Mouse (Mus musculus) adrenal gland, postnatal 25 days (tissue): ENCODE data around the gene Nme2. TPM values are rescaled to one million over a fixed set of nuclear protein-coding genes. Genes with fewer than 3 reads are reported as not detected.

Experiments used
- DNase-seq: peaks from one replicate; pipeline ENCODE4 v3.0.0; 2021; ENCODE audit warnings: mixed read lengths
- long read RNA-seq: library from polyadenylated mRNA; stranded (forward); transcript quantifications from one replicate; pipeline ENCODE4 v2.0.0, GENCODE M21; 2021
- total RNA-seq: library from RNA; stranded (reverse); gene quantifications from 2 replicates; pipeline ENCODE4 v1.2.3, GENCODE M21; 2021

Nme2 gene
- 405 and 487 TPM in 2 replicates for total RNA-seq
- long read RNA-seq, transcript Nme2-202 (4 exons, 734 nt) = minor isoform, 96 of 253 reads
- long read RNA-seq, transcript Nme2-201 (5 exons, 1,012 nt) = major isoform, 153 of 253 reads
- long read RNA-seq, partial matches to known transcripts = 4 of 253 reads
- long read RNA-seq, other reads (novel, unspliced or antisense) = 0 of 253 reads

DNA sequence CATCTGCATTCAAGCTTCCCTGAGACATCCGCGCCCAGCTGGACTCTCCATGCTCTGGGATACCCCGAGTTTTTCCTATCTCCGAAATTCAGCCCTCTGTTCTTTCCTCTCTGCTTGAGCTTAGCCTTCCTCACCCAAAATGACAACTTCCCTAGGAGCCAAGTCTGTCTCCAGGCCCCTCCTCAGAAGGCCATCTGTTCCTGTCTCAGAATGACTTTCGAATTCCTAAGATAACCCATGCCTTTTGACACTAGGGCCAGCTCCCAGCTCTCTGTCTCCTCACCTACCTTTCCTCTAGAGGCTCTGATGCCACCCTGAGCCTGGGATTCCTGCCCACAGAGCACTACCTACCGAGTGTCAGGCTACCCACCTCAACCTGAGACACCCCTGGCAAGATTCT, at the start of gene Nme2:
TSS of gene Nme2 (minus strand) at position 101 of the 400 bp plus-strand sequence.
- DNase-seq = no peak

DNA sequence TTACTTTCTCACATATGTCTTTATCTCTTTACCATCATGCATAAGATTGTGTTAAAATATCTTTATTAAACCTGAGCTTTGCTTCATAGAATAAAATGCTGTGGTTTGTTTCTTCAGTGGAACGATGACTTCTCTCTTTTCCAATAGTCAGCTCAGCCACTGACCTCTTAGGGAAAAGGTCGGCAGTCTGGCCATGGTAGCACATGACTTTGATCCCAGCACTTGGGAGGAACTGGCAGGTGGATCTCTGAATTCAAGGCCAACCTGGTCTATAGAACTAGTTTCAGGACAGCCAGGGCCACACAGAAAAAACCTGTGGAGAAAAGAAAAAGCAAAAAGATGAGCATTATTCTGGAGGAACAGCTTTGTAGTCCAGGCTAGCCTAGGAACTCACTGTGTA, 47.3 kb upstream of the Nme2 start:
- DNase-seq = no peak

DNA sequence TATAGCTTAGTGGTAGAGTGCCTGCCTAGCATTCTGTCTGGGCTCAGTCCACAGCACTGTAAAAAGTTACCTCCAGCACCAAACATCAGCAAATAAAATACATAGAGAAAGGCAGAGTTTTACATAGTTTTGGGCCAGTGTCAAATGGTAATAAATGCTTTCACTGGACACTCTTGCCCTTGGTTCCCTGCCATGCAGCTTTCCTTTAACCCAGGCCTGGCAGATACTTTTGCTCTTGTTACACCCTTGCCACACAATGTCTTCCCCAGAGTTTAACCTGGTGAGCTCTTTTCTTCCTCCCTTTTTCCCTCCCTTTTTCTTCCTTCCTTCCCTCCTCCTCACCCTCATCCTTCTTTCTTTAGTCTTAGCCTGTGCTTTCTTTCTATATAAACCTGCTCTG, 43.2 kb upstream of the Nme2 start:
- no peak for DNase-seq

DNA sequence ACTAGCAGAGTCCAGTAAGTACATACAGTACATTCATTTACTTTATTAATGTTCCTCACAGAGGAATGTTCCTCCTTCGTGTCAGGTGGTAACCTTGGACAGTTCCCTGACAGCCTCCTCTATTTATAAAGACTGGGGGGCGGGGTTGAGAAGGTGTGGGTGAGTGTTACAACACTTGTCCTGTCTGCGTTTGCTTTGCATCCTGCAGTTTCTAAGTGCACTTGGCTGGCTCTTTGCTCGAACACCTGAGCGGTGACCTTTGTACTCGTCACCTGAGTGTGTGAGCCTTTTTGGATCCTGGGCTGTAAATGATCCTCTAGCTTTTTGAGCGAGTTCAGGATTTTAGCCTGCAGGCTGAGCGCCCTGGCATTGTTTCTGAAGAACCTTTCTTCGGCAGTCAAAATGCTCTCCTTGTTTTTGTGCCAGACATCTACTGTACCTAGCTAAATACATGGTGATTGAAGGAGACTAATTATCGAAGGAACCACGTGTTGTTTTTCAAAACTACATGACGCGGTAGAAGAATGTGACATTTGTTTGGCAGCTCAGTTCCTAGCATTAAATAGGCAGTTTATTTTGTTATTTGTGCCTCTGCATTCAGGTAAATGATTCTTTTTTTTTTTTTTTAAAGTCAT, 41.2 kb upstream of the Nme2 start:
- DNase-seq = no peak

DNA sequence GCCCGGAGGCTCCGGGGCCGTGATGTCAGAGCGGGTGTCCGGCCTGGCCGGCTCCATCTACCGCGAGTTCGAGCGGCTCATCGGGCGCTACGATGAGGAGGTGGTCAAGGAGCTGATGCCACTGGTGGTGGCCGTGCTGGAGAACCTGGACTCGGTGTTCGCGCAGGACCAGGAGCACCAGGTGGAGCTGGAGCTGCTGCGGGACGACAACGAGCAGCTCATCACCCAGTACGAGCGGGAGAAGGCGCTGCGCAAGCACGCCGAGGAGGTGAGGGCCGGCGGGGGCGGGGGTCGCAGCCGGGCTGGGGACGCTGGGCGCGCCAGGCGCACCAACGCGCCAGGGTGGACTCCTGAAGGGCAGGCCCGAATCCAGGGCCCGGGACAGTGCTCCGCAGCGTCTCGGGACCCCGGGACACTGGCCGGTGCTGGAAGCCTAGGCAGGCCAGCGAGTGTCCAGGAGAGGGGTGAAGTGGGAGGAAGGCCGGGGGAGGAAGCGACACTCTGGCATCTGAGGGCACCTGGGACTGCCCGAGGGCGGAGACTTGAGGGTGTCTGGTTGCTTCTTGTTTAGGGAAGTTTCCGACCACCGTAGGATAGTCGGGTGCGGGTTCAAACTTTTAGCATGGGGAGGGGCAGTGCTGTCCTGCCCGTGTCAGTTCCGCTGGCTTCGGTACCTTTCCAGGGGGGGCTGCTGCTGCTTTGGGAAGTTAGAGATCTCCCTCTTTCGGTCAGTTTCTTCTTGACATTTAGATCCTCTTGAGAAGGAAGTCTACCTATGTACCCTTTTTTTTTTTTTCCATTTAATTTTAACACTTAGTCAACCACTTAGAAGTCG, 40.5 kb upstream of the Nme2 start:
- peak; percentile 37 for DNase-seq

DNA sequence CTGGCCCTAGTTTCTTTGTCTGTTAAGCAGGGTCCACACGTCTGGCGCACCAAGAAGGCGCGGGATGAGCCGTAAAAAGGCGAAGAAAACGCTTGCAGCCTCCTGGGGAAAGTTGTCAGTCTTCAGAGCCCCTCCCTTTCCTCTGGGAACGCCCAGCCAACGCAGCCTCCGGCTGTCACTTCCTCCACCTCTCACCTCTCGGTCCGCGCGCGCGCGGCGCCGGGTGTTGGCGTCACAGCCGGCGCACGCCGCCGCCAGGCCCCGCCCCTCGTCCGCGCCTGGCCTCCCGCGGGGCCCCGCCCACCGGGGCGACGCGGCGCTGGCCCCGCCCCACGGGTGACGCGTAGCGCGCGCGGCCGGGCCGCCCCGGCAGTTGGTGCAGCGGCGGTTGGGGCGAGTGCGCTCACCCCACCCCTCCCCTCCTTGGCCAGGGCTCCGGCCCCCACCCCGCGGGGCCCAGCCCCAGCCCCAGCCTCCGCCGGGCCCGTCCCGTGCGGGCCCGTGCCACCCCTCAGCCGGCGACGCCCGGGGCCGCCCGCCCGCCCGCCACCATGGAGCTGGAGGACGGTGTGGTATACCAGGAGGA, 39.8 kb upstream of the Nme2 start, which contains the start of gene Spag9:
TSS of gene Spag9 (plus strand) at position 372 of the 586 bp plus-strand sequence.
- DNase-seq = peak; percentile 95

DNA sequence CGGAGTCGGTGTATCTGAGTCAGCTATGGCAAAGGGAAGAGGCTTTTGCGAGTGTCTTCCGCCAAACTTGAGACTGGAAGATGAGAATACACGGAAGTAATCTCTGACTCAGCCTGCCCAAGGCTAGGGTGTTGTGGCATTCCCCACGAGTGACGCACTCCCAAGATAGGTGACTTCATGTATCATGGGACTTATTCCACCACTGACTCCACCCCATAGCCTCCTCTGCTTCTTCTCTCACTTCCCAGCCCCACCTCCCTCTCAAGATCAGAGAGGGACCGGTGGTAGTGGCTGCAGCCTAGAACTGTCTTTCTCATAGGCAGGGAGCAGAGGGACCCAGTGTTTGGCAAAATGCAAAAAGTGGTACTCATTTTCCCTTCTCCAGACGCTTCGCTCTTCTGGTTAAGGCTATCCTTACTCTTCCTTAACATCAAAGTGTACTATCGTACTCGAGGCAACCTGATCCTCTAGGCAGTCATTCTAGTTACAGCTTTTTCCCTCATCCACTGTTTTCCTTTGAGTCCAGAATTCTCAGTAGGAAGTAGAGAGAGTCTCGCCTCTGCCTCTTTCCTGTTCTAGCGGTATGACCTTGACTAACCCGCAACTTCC, 39.2 kb upstream of the Nme2 start:
- peak; percentile 74 for DNase-seq

DNA sequence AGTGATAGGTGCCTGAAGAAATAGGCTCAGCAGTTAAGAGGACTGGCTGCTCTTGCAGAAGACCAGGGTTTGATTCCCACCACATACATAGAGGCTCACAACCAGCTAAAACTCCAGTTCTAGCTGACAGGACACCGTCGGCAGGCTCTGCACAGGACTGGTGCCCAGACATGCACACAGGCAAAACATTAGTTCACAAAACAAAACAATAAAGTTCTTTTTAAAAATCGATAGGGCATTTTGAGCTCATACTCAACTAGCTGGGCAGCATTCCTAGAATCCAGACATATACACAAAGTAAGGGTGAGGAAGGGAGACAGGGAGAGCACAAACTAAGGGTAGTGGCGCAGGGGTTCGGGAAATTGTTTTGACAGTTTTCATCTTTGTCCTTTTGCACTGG, 38.5 kb upstream of the Nme2 start:
- no peak for DNase-seq

DNA sequence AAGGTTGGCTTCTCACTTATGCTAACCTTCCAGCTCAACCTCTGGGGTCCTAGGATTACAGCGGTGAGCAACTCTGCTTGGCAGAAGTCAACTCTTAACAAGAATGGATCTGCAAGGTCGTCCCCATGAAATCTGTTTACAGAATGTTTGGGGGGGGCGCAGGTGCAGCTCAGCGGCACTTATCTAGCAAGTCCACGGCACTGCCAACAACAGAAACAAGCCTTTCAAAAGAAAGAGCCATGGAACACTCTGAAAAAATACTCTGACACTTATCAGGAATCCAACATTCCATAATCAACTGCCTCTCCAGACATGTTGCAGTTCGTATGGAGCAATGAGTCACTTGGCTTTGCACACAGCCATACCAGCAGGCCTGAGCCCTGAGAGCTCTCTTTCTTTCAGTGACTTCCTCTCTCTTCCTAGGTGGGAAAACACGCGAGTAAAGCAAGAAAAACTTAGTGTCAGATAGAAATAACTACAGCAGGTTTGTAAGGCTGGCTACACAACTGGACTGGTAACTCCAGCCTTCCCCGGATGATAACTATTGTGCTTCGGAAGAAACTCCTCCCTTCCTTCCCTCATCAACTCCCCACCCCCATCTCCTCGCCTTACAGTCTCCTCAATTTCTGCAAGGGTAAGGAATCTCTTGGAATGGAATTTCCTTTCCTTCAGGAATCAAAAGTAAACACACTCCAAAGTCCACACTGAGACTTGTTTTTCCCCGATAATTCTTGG, 32.4 kb upstream of the Nme2 start:
- no peak for DNase-seq

DNA sequence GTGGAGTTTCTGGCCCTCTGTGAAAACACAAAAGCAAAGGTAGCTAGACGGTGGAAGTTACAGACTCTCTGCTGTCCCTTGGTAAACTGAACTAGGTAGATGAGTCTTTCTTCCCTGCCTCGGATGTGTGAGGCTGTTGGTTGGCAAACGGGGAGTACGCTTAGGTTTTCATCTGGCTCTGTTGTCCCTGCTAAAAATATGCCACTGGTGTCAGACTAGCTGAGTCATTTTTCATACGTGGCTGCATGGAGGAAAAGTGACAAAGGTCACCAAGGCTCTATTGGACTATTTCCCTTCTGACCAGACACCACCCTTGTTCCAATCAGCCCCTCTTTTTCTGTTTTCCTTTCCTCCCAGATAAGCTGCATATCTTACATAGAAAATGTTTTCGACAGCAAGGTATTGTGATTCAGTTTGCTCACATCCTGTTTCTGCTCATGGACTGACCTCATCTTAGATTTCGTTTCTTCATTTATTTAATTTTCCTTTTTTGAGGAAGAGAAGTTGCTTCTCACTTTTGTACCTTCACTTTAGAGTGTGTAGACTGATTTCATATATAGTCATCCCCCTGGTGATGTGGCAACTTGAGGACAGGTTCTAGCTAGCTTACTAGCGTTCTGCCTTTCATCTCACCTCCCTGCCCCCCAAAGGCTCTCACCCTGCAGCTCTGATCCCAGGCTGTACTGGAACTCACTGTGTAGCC, 31.7 kb upstream of the Nme2 start:
- no peak for DNase-seq

DNA sequence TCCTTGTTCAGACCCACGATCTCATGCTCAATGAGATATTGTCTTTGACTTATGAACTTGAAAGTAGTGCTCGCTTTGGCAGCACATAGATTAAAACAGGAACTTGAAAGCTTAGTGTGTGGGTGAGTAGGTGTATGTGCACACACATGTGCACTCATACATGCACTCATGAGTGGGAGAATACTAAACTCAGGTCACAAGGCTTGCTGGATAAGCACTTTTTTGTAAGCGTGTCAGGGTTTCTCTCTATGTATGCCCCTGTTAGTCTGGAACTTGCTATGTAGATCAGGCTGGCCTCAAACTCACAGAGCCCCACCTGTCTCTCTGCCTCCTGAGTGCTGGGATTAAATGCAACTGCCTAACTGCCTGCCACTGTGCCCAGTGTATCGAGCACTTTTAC, 31.0 kb upstream of the Nme2 start:
- no peak for DNase-seq

DNA sequence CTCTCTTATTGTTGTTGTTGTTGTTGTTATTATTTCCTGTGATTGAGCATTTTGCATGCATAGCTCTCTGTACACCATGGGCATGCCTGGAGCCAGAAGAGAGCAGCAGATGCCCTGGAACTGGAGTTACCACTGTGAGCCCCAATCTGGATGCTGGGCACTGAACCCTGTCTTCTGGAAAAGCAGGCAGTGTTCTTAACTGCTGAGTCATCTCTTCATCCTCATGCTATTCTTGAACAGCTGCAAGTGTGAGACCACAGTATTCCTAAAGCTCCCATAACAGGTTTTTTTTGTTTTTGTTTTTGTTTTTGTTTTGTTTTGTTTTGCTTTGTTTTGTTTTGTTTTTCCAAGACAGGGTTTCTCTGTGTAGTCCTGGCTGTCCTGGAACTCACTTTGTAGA, 30.2 kb upstream of the Nme2 start:
- no peak for DNase-seq

DNA sequence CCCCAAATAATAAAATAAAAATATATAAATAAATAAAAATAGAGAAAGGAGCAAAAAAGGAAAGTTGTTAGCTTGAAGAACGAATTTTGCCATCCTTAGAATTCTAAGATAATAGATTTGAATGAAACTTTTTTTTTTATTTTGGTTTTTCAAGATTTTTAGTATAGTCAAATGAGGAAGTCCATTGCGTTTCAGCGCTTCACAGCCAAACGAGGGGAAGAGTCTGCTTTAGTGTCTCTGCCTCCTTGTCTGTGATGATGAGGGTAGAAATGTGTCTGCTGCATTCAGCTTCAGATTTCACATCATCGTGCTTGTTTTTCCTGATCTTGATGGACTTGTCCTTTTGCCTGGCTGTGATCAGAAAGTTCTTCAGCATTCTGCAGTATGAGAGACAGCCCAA, 29.2 kb upstream of the Nme2 start:
- no peak for DNase-seq

DNA sequence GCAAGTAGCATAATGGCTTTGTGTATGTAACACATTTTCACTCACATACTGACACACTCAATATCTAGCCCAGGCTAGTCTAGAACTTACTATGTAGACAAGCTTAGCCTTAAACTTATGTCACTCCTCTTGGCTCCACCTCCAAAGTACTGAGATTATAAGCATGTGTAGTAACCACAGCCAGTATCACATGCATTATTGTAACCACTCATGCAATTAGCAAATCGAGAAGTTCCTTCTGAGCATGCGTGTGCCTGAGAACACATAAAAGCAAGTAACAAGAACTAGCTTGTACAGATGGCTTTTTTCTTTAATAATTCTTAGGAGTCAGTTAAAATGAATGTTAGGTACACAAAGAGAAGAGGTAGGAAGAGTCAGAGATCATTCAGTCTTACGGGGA, 28.6 kb upstream of the Nme2 start:
- no peak for DNase-seq

DNA sequence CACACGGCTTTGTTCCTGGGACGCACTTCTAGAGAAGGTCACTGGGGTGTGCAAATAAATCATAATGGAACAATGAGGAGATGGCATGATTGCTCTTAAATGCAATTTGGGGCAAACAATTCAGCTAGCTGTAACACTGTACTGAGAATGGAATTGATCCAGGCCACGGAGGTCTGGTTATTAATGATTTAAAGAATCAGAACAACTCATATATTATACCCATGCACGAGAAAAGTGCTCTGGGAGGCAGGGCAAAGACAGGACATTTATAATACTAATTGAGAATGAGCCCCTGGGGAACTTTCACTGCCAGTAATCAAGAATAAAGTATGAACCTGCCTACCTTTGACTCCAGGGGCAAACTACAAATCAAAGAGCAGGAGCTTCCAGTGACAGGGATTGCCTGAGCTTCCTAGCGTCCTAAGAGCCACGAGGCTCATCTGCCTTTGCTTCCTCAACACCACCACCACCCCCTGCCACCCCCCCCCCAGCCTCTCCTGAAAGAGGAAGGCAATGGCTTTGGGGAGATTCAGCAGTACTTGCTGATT, 23.5 kb upstream of the Nme2 start:
- DNase-seq = no peak

DNA sequence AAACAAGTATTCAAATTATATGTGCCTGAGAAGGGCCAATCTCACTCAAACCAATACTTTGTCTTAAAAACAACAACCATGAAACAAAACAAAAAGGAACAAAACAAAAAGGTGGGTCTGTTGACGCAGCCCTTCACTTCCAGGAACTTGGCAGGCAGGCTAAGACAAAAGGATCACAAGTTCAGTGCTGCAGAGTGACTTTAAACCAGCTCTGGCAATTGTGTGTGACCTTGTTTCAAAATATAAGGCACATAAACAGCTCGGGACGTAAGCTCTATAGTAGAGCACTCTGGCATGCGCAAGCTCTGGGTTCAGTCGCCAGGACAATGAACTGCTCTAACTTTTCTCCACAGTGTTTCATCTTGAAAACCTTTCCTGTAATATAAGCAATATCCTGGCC, 16.9 kb upstream of the Nme2 start:
- no peak for DNase-seq

DNA sequence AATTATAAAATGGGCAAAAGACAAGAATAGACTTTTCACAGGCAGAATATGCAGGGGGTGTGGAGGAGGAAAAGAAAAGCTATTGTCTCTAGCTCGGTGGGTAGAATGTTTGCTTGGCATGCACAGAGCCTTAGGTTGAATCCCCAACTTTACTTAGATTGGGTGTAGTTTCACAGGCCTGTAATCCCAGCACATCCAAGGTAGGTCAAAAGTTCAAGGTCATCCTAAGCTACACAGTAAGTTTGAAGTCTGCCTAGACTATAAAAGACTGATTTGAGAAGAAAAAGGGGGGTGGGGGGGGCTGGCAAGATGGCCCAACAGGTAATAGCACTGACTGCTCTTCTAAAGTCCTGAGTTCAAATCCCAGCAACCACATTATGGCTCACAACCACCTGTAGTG, 13.7 kb upstream of the Nme2 start:
- DNase-seq = no peak

DNA sequence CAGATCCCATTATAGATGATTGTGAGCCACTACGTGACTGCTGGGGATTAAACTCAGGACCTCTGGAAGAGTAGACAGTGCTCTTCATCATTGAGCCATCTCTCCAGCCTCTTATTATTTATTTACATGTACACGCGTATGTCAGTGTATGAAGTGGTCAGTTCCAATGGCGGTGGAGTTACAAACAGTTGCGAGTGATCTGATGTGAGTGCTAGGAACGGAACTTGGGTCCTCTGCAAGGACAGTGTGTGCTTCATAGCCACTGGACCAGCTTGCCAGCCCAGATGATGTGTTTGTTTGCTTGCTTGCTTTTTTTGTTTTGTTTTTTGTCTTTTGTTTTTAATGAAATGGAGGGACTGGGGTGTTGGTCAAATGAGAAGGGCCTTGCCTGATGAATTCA, 13.1 kb upstream of the Nme2 start:
- no peak for DNase-seq

DNA sequence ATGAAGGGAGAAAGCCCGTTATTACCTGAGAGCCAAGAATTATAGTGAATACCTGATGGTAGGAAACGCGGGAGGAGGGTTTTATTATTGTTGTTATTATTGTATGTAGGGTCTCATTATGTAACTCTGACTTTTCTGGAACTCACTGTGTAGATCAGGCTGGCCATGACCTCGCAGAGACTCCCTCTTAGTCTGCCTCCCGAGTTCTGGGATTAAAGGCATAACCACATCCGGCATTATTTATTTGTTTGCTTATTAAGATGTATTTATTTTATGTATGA, 12.7 kb upstream of the Nme2 start:
- no peak for DNase-seq

DNA sequence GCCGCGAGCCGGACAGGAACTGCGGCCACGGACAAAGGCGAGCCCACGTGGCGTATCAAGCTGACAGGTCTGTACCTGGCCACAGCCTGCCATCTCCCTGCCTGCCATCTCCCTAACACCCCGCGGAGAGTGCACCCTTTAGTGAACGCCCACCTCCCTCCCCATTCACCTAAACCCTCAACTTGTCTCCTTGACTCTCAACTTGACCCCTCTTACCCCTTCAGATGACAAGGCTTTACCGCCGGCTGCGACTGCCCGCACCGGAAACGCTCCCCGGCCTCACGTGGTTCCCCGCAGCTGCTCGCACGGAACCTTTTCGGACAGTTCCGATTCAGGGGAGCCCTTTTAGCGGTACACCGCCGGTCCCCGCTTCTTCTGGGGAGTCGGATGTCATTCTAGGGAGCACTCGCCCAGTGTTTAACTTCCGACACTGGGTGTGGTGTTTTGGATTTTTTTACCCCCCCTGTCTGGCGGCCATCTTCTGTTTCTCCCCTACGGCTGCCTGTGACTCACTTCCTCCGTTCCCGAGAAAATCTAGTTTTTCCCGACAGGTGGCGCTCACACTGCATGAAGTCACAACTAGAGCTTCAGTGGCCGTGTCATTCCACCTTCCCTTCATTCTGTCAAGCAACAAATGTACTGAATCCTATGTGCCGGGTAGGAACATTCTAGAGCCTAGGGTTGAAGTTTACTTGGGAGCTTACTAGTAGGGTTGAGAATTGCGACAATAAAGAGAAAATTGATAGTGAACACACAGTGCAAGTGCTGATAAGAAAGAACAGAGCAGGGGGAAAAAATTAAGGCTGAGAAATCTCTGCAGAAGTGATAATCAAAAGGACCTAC, 12.2 kb upstream of the Nme2 start, which contains the start of the genes Gm20390 and Nme1:
TSS of gene Gm20390 (minus strand) at position 289 of the 843 bp plus-strand sequence.
TSS of gene Nme1 (minus strand) at position 517 of the 843 bp plus-strand sequence.
- peak; percentile 93 for DNase-seq
